Mouse (Mus musculus) MEL (cell line): ENCODE data around the gene Prim1. TPM values are rescaled to one million over a fixed set of nuclear protein-coding genes. Genes with fewer than 3 reads are reported as not detected.
"Not testable (repeated sequence)": the region's sequence is repeated elsewhere in the genome, so short reads cannot be mapped to it uniquely, and the experiment has no call there.

Source experiments
- DNase-seq: peaks from one replicate; pipeline ENCODE4 v3.0.0; 2011; ENCODE audit warnings: low read depth, low spot score
- H3K27ac ChIP-seq: 2 replicates; pipeline ENCODE4 v1.5.1; 2012; ENCODE audit warnings: low read depth, mild to moderate bottlenecking, control low read depth, low read length, moderate library complexity; ENCODE audit not compliant: control insufficient read depth
- H3K27me3 ChIP-seq, 2 experiments: fragments of 150-350 bp in 1 of 2; sonication (generic) in 1 of 2; 2 replicates each; pipeline ENCODE4 v1.6.1; 2012; ENCODE audit warnings: low read length in 2 of 2, mild to moderate bottlenecking in 2 of 2, improper control_type of control experiment in 1 of 2, moderate library complexity in 1 of 2; ENCODE audit not compliant: insufficient read depth in 2 of 2, control insufficient read depth in 1 of 2
- H3K36me3 ChIP-seq, 2 experiments: 2 replicates each; pipeline ENCODE4 v1.6.1; 2012 to 2014; ENCODE audit warnings: low read length in 2 of 2, improper control_type of control experiment in 1 of 2, inconsistent platforms in 1 of 2, mild to moderate bottlenecking in 1 of 2; ENCODE audit not compliant: insufficient read depth in 2 of 2, control insufficient read depth in 1 of 2
- H3K4me1 ChIP-seq, 2 experiments: fragments of 150-350 bp in 1 of 2; sonication (generic) in 1 of 2; 2 replicates each; pipeline ENCODE4 v1.6.1; 2012; ENCODE audit warnings: low read length in 2 of 2, improper control_type of control experiment in 1 of 2, mild to moderate bottlenecking in 1 of 2; ENCODE audit not compliant: insufficient read depth in 2 of 2, control insufficient read depth in 1 of 2
- H3K4me3 ChIP-seq, 2 experiments: fragments of 150-350 bp in 1 of 2; sonication (generic) in 1 of 2; 2 replicates each; pipeline ENCODE4 v1.5.1; 2012; ENCODE audit warnings: low read depth in 2 of 2, low read length in 2 of 2, mild to moderate bottlenecking in 2 of 2, moderate library complexity in 2 of 2, control low read depth in 1 of 2, improper control_type of control experiment in 1 of 2; ENCODE audit not compliant: control insufficient read depth in 1 of 2, insufficient read depth in 1 of 2
- H3K79me2 ChIP-seq: 2 replicates; pipeline ENCODE4 v1.6.1; 2012; ENCODE audit warnings: mild to moderate bottlenecking, low read length, moderate library complexity; ENCODE audit not compliant: control insufficient read depth, poor library complexity, insufficient read depth
- H3K9ac ChIP-seq: 2 replicates; pipeline ENCODE4 v1.6.1; 2012; ENCODE audit warnings: low read depth, mild to moderate bottlenecking, control low read depth, low read length, moderate library complexity; ENCODE audit not compliant: control insufficient read depth, poor library complexity, severe bottlenecking
- H3K9me3 ChIP-seq: fragments of 150-350 bp; sonication (generic); replicated peaks from 2 replicates; pipeline ENCODE4 v1.6.1; 2012; ENCODE audit warnings: mild to moderate bottlenecking, low read length, improper control_type of control experiment, moderate library complexity; ENCODE audit not compliant: insufficient read depth
- BHLHE40 ChIP-seq: IDR thresholded peaks from 2 replicates; pipeline ENCODE4 v1.6.1; 2012; ENCODE audit warnings: low read depth, mild to moderate bottlenecking, inconsistent platforms, low read length, improper control_type of control experiment, borderline replicate concordance
- CHD1 ChIP-seq: IDR thresholded peaks from 2 replicates; pipeline ENCODE4 v1.6.1; 2012; ENCODE audit warnings: low read depth, mild to moderate bottlenecking, inconsistent platforms, low read length, improper control_type of control experiment
- CHD2 ChIP-seq: IDR thresholded peaks from 2 replicates; pipeline ENCODE4 v1.6.1; 2011; ENCODE audit warnings: low read length, improper control_type of control experiment
- CTCF ChIP-seq, 3 experiments: IDR thresholded peaks in 2 of 3; conservative IDR thresholded peaks in 1 of 3; 2 replicates each; pipeline ENCODE4 v1.5.1; 2011 to 2012; ENCODE audit warnings: low read length in 3 of 3, low read depth in 2 of 3, mild to moderate bottlenecking in 2 of 3, improper control_type of control experiment in 1 of 3, inconsistent platforms in 1 of 3, mixed read lengths in 1 of 3, moderate library complexity in 1 of 3; ENCODE audit not compliant: control insufficient read depth in 1 of 3, insufficient read depth in 1 of 3, poor library complexity in 1 of 3, severe bottlenecking in 1 of 3
- E2F4 ChIP-seq: IDR thresholded peaks from 2 replicates; pipeline ENCODE4 v1.6.1; 2011; ENCODE audit warnings: low read depth, low read length, improper control_type of control experiment, borderline replicate concordance
- ELF1 ChIP-seq: IDR thresholded peaks from 2 replicates; pipeline ENCODE4 v1.6.1; 2014; ENCODE audit warnings: low read depth, mild to moderate bottlenecking, inconsistent platforms, low read length, improper control_type of control experiment, moderate library complexity
- GABPA ChIP-seq: IDR thresholded peaks from 2 replicates; pipeline ENCODE4 v1.6.1; 2012; ENCODE audit warnings: low read depth, mild to moderate bottlenecking, inconsistent platforms, low read length, improper control_type of control experiment, moderate library complexity
- GATA1 ChIP-seq: IDR thresholded peaks from 2 replicates; pipeline ENCODE4 v1.6.1; 2011; ENCODE audit warnings: low read depth, low read length, improper control_type of control experiment
- HCFC1 ChIP-seq: IDR thresholded peaks from 2 replicates; pipeline ENCODE4 v1.6.1; 2012; ENCODE audit warnings: low read depth, mild to moderate bottlenecking, inconsistent platforms, low read length, improper control_type of control experiment, moderate library complexity
- JUND ChIP-seq: IDR thresholded peaks from 2 replicates; pipeline ENCODE4 v1.6.1; 2011; ENCODE audit warnings: low read depth, mild to moderate bottlenecking, improper control_type of control experiment, low read length
- MAX ChIP-seq: IDR thresholded peaks from 2 replicates; pipeline ENCODE4 v1.6.1; 2011; ENCODE audit warnings: low read length, improper control_type of control experiment
- MXI1 ChIP-seq: IDR thresholded peaks from 2 replicates; pipeline ENCODE4 v1.6.1; 2011; ENCODE audit warnings: mild to moderate bottlenecking, low read depth, low read length, improper control_type of control experiment
- MYC ChIP-seq: IDR thresholded peaks from 2 replicates; pipeline ENCODE4 v1.6.1; 2011; ENCODE audit warnings: low read depth, mild to moderate bottlenecking, low read length, improper control_type of control experiment, moderate library complexity
- NELFE ChIP-seq: IDR thresholded peaks from 2 replicates; pipeline ENCODE4 v1.6.1; 2011; ENCODE audit warnings: low read depth, low read length, improper control_type of control experiment
- RAD21 ChIP-seq: IDR thresholded peaks from 2 replicates; pipeline ENCODE4 v1.6.1; 2011; ENCODE audit warnings: mild to moderate bottlenecking, low read depth, low read length, improper control_type of control experiment
- RCOR1 ChIP-seq: IDR thresholded peaks from 2 replicates; pipeline ENCODE4 v1.6.1; 2012; ENCODE audit warnings: low read depth, mild to moderate bottlenecking, inconsistent platforms, low read length, improper control_type of control experiment
- TAL1 ChIP-seq: IDR thresholded peaks from 2 replicates; pipeline ENCODE4 v1.6.1; 2012; ENCODE audit warnings: mild to moderate bottlenecking, inconsistent platforms, low read length, moderate library complexity, mixed read lengths
- ZC3H11A ChIP-seq: IDR thresholded peaks from 2 replicates; pipeline ENCODE4 v1.6.1; 2012; ENCODE audit warnings: low read depth, mild to moderate bottlenecking, inconsistent platforms, low read length, improper control_type of control experiment
- ZMIZ1 ChIP-seq: IDR thresholded peaks from 2 replicates; pipeline ENCODE4 v1.6.1; 2012; ENCODE audit warnings: low read depth, mild to moderate bottlenecking, inconsistent platforms, low read length, improper control_type of control experiment, moderate library complexity
- ZNF384 ChIP-seq: IDR thresholded peaks from 2 replicates; pipeline ENCODE4 v1.6.1; 2012; ENCODE audit warnings: low read depth, mild to moderate bottlenecking, inconsistent platforms, low read length, improper control_type of control experiment
- polyA plus RNA-seq, 2 experiments: library from polyadenylated mRNA; stranded (reverse) in 1 of 2; unstranded in 1 of 2; fragments of >175 nt in 1 of 2; fragments of >200 nt in 1 of 2; gene quantifications; 2 replicates each; pipeline versions ENCODE4 v1.2.1 to v1.2.4; 2012; ENCODE audit warnings: low replicate concordance in 2 of 2, low read depth in 1 of 2; ENCODE audit not compliant: insufficient read length in 2 of 2, insufficient read depth in 1 of 2, missing spikeins in 1 of 2
- total RNA-seq: library from RNA; depleted of rRNA; stranded (reverse); fragments of 300-350 nt; gene quantifications from 2 replicates; pipeline ENCODE4 v1.2.3, GENCODE M21; 2012

The Prim1 gene
- total and polyA plus RNA-seq, 3 experiments: 71.5 to 74.0 TPM; not detected in 1

GRCm38 (mm10) chr10:128052136-128052535, 37.2 kb downstream of the Prim1 start:
- TF ChIP-seq ZNF384: peak; percentile 71
- 0 out of 6 replicates have a peak, but pooled peaks of 1 of the 3 experiments have one; percentile 3 for TF ChIP-seq CTCF (IDR thresholded peaks at IDR 0.05 in 2 of 3, conservative IDR thresholded peaks at IDR 0.05 in 1 of 3; ENCODE audit: control insufficient read depth in 1 of 3, insufficient read depth in 1 of 3, low read depth in 2 of 3, low read length in 3 of 3, poor library complexity in 1 of 3, severe bottlenecking in 1 of 3)
- not testable (repeated sequence) for H3K9ac ChIP-seq, DNase-seq, H3K27me3 ChIP-seq, H3K79me2 ChIP-seq, H3K9me3 ChIP-seq, H3K27ac ChIP-seq, H3K36me3 ChIP-seq, H3K4me1 ChIP-seq, H3K4me3 ChIP-seq

DNA sequence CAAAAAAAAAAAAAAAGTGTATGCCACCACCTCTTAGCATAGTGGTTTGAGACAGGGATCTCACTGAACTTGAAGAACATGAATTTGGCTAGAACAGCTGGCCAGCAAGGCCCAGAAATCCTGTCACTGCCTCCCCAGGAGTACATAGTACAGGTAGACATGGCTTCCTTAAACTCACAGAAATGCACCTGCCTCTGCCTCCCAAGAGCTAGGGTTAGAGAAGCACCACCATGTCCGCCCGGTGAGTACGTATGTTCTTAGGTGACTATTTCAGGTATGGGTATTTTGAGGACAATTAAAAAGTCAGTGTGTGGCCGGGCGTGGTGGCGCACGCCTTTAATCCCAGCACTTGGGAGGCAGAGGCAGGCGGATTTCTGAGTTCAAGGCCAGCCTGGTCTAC, 38.0 kb downstream of the Prim1 start:
- TF ChIP-seq E2F4 (no peak), NELFE (no peak), ZMIZ1 (0 out of 2 replicates have a peak, but pooled peaks have one; percentile 39)
- no peak for DNase-seq
- Histone ChIP-seq H3K4me1 (no peaks in the 10 kb centered on the region), H3K9me3 (no peaks in the 10 kb centered on the region), H3K4me3 (no peak overlapping the region), H3K9ac (no peak overlapping the region), H3K36me3 (peaks cover 5 to 8% of the 10 kb centered on the region in 2 experiments), H3K27ac (no peak overlapping the region), H3K79me2 (no peaks in the 10 kb centered on the region), H3K27me3 (no peaks in the 10 kb centered on the region)

GRCm38 (mm10) chr10:128058184-128058583, 43.2 kb downstream of the Prim1 start:
- Histone ChIP-seq H3K9ac (peak overlapping the region; percentile 93), H3K9me3 (no peaks in the 10 kb centered on the region), H3K4me1 (peaks cover 9 to 12% of the 10 kb centered on the region in 2 experiments; a peak in 3 of 4 replicates), H3K79me2 (peaks cover 46% of the 10 kb centered on the region), H3K4me3 (peak overlapping the region; percentile 46 to 80), H3K27ac (peak overlapping the region; percentile 90), H3K36me3 (peaks cover 2 to 28% of the 10 kb centered on the region in 2 experiments; a peak in 3 of 4 replicates), H3K27me3 (no peaks in the 10 kb centered on the region)
- TF ChIP-seq MYC: 0 out of 2 replicates have a peak, but pooled peaks have one; percentile 63
- TF ChIP-seq GABPA: no peak
- peak; percentile 58; the same call in 1 of the 2 replicates for TF ChIP-seq MXI1
- TF ChIP-seq JUND: no peak
- TF ChIP-seq MAX: peak; percentile 21; the same call in 1 of the 2 replicates
- no peak for TF ChIP-seq RAD21
- TF ChIP-seq NELFE: no peak
- TF ChIP-seq CHD2: no peak
- TF ChIP-seq ELF1: no peak
- 0 out of 2 replicates have a peak, but pooled peaks have one; percentile 19 for TF ChIP-seq GATA1
- TF ChIP-seq HCFC1: no peak
- no peak for TF ChIP-seq CHD1
- TF ChIP-seq BHLHE40: no peak
- TF ChIP-seq ZC3H11A: no peak
- no peak for TF ChIP-seq TAL1
- peak; percentile 81 for TF ChIP-seq RCOR1
- no peak for DNase-seq
